Mouse (Mus musculus): ENCODE results near the gene Fbxo33.
"Not testable (repeated sequence)": the region's sequence is repeated elsewhere in the genome, so short reads cannot be mapped to it uniquely, and the experiment has no call there.

Gene Fbxo33

GRCm38 (mm10) chr12:59219325-59220225 lies at the start of gene Fbxo33:
Gene Fbxo33, minus strand, starts transcription at chr12:59219725.
- DNase-seq (ENCODE audit: low read depth, low spot score): peak; percentile 87

GRCm38 (mm10) chr12:59265942-59266231 lies 46.4 kb upstream of the Fbxo33 start:
- DNase-seq (ENCODE audit: low read depth, low spot score): no peak

GRCm38 (mm10) chr12:59265207-59265941 lies 45.8 kb upstream of the Fbxo33 start:
- peak; percentile 5 for DNase-seq (ENCODE audit: low read depth, low spot score)

- DNase-seq (ENCODE audit: low read depth, low spot score): no peak
Measured at GRCm38 (mm10) chr12:59262841-59263240, 43.3 kb upstream of the Fbxo33 start.

- no peak for DNase-seq (ENCODE audit: low read depth, low spot score)
Measured at GRCm38 (mm10) chr12:59260798-59261197, 41.3 kb upstream of the Fbxo33 start.

GRCm38 (mm10) chr12:59260362-59260761 lies 40.8 kb upstream of the Fbxo33 start:
- no peak for DNase-seq (ENCODE audit: low read depth, low spot score)

GRCm38 (mm10) chr12:59259015-59259414 lies 39.5 kb upstream of the Fbxo33 start:
- no peak for DNase-seq (ENCODE audit: low read depth, low spot score)

GRCm38 (mm10) chr12:59250259-59250827 lies 30.8 kb upstream of the Fbxo33 start:
- DNase-seq (ENCODE audit: low read depth, low spot score): no peak

- no peak for DNase-seq (ENCODE audit: low read depth, low spot score)
Measured at GRCm38 (mm10) chr12:59248969-59249368, 29.4 kb upstream of the Fbxo33 start.

GRCm38 (mm10) chr12:59241031-59241430 lies 21.5 kb upstream of the Fbxo33 start:
- DNase-seq (ENCODE audit: low read depth, low spot score): not testable (repeated sequence)

- no peak for DNase-seq (ENCODE audit: low read depth, low spot score)
Measured at GRCm38 (mm10) chr12:59238434-59238833, 18.9 kb upstream of the Fbxo33 start.

GRCm38 (mm10) chr12:59228401-59228800 lies 8.9 kb upstream of the Fbxo33 start:
- no peak for DNase-seq (ENCODE audit: low read depth, low spot score)

- no peak for DNase-seq (ENCODE audit: low read depth, low spot score)
Measured at GRCm38 (mm10) chr12:59218640-59219321, 744 bp downstream of the Fbxo33 start.

- DNase-seq (ENCODE audit: low read depth, low spot score): no peak
Measured at GRCm38 (mm10) chr12:59217331-59217730, 2.2 kb downstream of the Fbxo33 start.

GRCm38 (mm10) chr12:59216676-59217266 lies 2.8 kb downstream of the Fbxo33 start:
- DNase-seq (ENCODE audit: low read depth, low spot score): no peak

GRCm38 (mm10) chr12:59216176-59216575 lies 3.3 kb downstream of the Fbxo33 start:
- no peak for DNase-seq (ENCODE audit: low read depth, low spot score)

- DNase-seq (ENCODE audit: low read depth, low spot score): no peak
Measured at GRCm38 (mm10) chr12:59207814-59208213, 11.7 kb downstream of the Fbxo33 start.

GRCm38 (mm10) chr12:59207000-59207390 lies 12.5 kb downstream of the Fbxo33 start:
- DNase-seq (ENCODE audit: low read depth, low spot score): no peak

- DNase-seq (ENCODE audit: low read depth, low spot score): no peak
Measured at GRCm38 (mm10) chr12:59206208-59206999, 13.1 kb downstream of the Fbxo33 start.

- DNase-seq (ENCODE audit: low read depth, low spot score): no peak
Measured at GRCm38 (mm10) chr12:59205571-59205970, 14.0 kb downstream of the Fbxo33 start.

GRCm38 (mm10) chr12:59199361-59199760 lies 20.2 kb downstream of the Fbxo33 start:
- no peak for DNase-seq (ENCODE audit: low read depth, low spot score)
